Mouse (Mus musculus) ES-E14 (cell line): ENCODE results near the gene Mea1.

Experiments
- CHD2 ChIP-seq: IDR thresholded peaks from 2 replicates; pipeline ENCODE4 v1.6.1; 2014; ENCODE audit warnings: mild to moderate bottlenecking, low read depth, low read length, inconsistent platforms
- HCFC1 ChIP-seq: IDR thresholded peaks from 2 replicates; pipeline ENCODE4 v1.6.1; 2012; ENCODE audit warnings: low read length, inconsistent platforms, borderline replicate concordance; ENCODE audit not compliant: insufficient read depth
- MAFK ChIP-seq: IDR thresholded peaks from 2 replicates; pipeline ENCODE4 v1.6.1; 2014; ENCODE audit warnings: mild to moderate bottlenecking, low read depth, low read length, inconsistent platforms; ENCODE audit not compliant: insufficient read depth
- ZC3H11A ChIP-seq: IDR thresholded peaks from 2 replicates; pipeline ENCODE4 v1.6.1; 2012; ENCODE audit warnings: low read depth, mild to moderate bottlenecking, inconsistent platforms, low read length, borderline replicate concordance
- ZNF384 ChIP-seq: IDR thresholded peaks from 2 replicates; pipeline ENCODE4 v1.6.1; 2012; ENCODE audit warnings: low read depth, low read length, inconsistent platforms

DNA sequence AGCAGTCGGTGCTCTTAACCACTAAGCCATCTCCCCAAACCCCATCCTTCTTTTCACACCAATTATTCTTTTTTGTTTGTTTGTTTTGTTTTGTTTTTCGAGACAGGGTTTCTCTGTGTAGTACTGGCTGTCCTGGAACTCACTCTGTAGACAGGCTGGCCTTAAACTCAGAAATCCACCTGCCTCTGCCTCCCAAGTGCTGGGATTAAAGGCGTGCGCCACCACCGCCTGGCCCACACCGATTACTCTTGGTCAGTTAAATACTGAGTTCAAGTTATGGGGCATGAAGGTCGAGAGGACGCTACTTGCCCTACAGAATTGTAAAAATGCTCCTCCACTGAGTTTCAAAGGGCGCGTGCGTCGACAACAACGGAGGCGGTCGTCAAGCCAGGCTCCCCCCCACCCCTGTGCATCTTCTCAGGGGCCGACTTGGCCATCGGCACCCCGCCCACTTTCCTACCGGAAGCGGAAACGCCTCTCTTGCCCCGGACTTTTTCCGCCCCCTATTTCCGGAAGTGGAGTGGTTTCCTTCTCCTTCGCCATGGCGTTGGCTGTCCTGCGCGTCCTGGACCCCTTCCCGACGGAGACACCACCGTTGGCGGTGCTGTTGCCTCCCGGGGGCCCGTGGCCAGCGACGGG lies 32.5 kb downstream of the Mea1 start, which contains the start of gene Pex6:
- TF ChIP-seq ZNF384 (no peak), HCFC1 (peak; percentile 72; the same call in 1 of the 2 replicates), MAFK (no peak), CHD2 (no peak), ZC3H11A (no peak)
